Comparison of ENCODE assay signal across 22 mouse cellular contexts in the genomic region with DNA sequence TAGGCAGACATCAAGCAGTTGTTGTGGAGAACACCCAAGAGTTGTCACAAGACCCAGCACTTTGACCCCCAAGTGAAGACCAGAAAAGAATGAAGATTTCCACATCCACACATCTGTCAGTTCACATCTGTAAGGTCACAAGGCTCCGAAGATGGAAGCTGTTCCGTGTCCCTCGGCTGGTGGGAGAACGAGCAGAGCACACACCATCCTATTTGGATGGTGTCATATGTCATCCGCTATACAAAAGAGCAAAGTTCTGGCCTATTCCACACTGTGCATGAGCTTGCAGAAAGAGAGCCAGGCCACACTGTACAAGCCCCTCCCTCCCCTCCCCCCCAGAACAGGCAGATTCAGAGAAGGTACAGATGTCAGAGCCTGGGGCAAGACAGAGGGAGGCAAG. TPM values are rescaled to one million over a fixed set of nuclear protein-coding genes. Genes with fewer than 3 reads are reported as not detected.
DNase-seq lines count a peak whose midpoint lies in the region; ATAC-seq lines count a peak whose summit lies in the region.
"Had no signal": no experiment of that assay in that cellular context is flagged by ENCODE, and none has a peak within 500 bp of the region (broad histone marks: within the 10 kb centered on the region; RNA-seq: fewer than 3 reads in every experiment).

No protein-coding gene starts in this region.

- H3K9me3 ChIP-seq in intestine, embryonic 15.5 days, result no peaks in the 10 kb centered on the region
- no peaks in the 10 kb centered on the region for H3K9me3 ChIP-seq in intestine, embryonic 16.5 days (ENCODE audit: control insufficient read depth, low read length)
- no peaks in the 10 kb centered on the region for H3K9me3 ChIP-seq in embryonic facial prominence, embryonic 11.5 days (replicated peaks; ENCODE audit: control insufficient read depth, low read length)
- no peaks in the 10 kb centered on the region for H3K9me3 ChIP-seq in neural tube, embryonic 15.5 days (replicated peaks)
- H3K9me3 ChIP-seq: forebrain, embryonic 15.5 days; liver, embryonic 15.5 days; neural tube, embryonic 13.5 days had no signal

- peak; percentile 51; the same call in 1 of the 2 replicates for ATAC-seq in intestine, embryonic 15.5 days
- no peak for ATAC-seq in intestine, embryonic 16.5 days
- ATAC-seq in embryonic facial prominence, embryonic 11.5 days (replicated peaks; ENCODE audit: insufficient number of reproducible peaks, low FRiP score, low TSS enrichment, low read depth), result peak; percentile 82
- ATAC-seq in neural tube, embryonic 15.5 days (ENCODE audit: low FRiP score), result no peak
- ATAC-seq: forebrain, embryonic 15.5 days had no signal

- H3K4me3 ChIP-seq in intestine, embryonic 15.5 days (replicated peaks), result no peak overlapping the region
- H3K4me3 ChIP-seq in intestine, embryonic 16.5 days (ENCODE audit: low read length), result no peak overlapping the region
- H3K4me3 ChIP-seq in embryonic facial prominence, embryonic 11.5 days (ENCODE audit: low read depth, low read length), result no peak overlapping the region
- H3K4me3 ChIP-seq in neural tube, embryonic 15.5 days (replicated peaks), result no peak overlapping the region
- H3K4me3 ChIP-seq: forebrain, embryonic 15.5 days; gastrocnemius, adult 2 months; heart, adult 2 months; liver, embryonic 15.5 days; neural tube, embryonic 13.5 days had no signal

- no peaks in the 10 kb centered on the region for H3K27me3 ChIP-seq in intestine, embryonic 15.5 days (replicated peaks)
- no peaks in the 10 kb centered on the region for H3K27me3 ChIP-seq in intestine, embryonic 16.5 days (replicated peaks; ENCODE audit: control insufficient read depth, insufficient read depth, low read length)
- H3K27me3 ChIP-seq in embryonic facial prominence, embryonic 11.5 days (ENCODE audit: control insufficient read depth, insufficient read depth, low read length), result no peaks in the 10 kb centered on the region
- no peaks in the 10 kb centered on the region for H3K27me3 ChIP-seq in neural tube, embryonic 15.5 days (replicated peaks)
- H3K27me3 ChIP-seq: forebrain, embryonic 15.5 days; liver, embryonic 15.5 days; neural tube, embryonic 13.5 days had no signal

- intact Hi-C loops in heart, postnatal 25 days (cut with DNase I), result no loop called here

- H3K4me2 ChIP-seq in intestine, embryonic 15.5 days (replicated peaks), result no peak overlapping the region
- no peak overlapping the region for H3K4me2 ChIP-seq in intestine, embryonic 16.5 days (ENCODE audit: low read depth, low read length)
- no peak overlapping the region for H3K4me2 ChIP-seq in embryonic facial prominence, embryonic 11.5 days (ENCODE audit: low read depth, low read length)
- no peak overlapping the region for H3K4me2 ChIP-seq in neural tube, embryonic 15.5 days
- H3K4me2 ChIP-seq: forebrain, embryonic 15.5 days; liver, embryonic 15.5 days; neural tube, embryonic 13.5 days had no signal

- DNase-seq in NIH3T3 (ENCODE audit: low read depth), result peak; percentile 4
- peak; percentile 43 for DNase-seq in embryonic facial prominence, embryonic 11.5 days (ENCODE audit: low spot score)
- DNase-seq in lung, postnatal 10 days, result peak; percentile 33
- no peak for DNase-seq in neural tube, embryonic 10.5 days (ENCODE audit: extremely low spot score, low spot score)
- DNase-seq in heart, postnatal 25 days (ENCODE audit: low spot score), result no peak
- DNase-seq: cerebellum, adult 11 months; cerebellum, postnatal 25 days; gastrocnemius, adult 2 months; heart, adult 2 months; kidney, adult 11 months; kidney, postnatal 4 days; layer of hippocampus, postnatal 36 days had no signal

- H3K27ac ChIP-seq in intestine, embryonic 15.5 days, result no peak overlapping the region
- no peak overlapping the region for H3K27ac ChIP-seq in intestine, embryonic 16.5 days (ENCODE audit: low read length)
- H3K27ac ChIP-seq in embryonic facial prominence, embryonic 11.5 days (replicated peaks; ENCODE audit: low read depth, low read length), result no peak overlapping the region
- H3K27ac ChIP-seq in neural tube, embryonic 15.5 days (replicated peaks), result no peak overlapping the region
- H3K27ac ChIP-seq: forebrain, embryonic 15.5 days; gastrocnemius, adult 2 months; heart, adult 2 months had no signal

- WGBS in intestine, embryonic 15.5 days, result 38% methylated on average over 5 of the region's 5 CpGs
- 41% methylated on average over 5 of the region's 5 CpGs for WGBS in intestine, embryonic 16.5 days
- 34% methylated on average over 5 of the region's 5 CpGs for WGBS in embryonic facial prominence, embryonic 11.5 days
- 78% methylated on average over 5 of the region's 5 CpGs for WGBS in neural tube, embryonic 15.5 days

- no peaks in the 10 kb centered on the region for H3K36me3 ChIP-seq in intestine, embryonic 15.5 days
- H3K36me3 ChIP-seq in intestine, embryonic 16.5 days (ENCODE audit: control insufficient read depth, insufficient read depth, low read length), result no peaks in the 10 kb centered on the region
- H3K36me3 ChIP-seq in embryonic facial prominence, embryonic 11.5 days (replicated peaks; ENCODE audit: control insufficient read depth, insufficient read depth, low read depth, low read length), result no peaks in the 10 kb centered on the region
- H3K36me3 ChIP-seq in neural tube, embryonic 15.5 days, result no peaks in the 10 kb centered on the region
- H3K36me3 ChIP-seq: forebrain, embryonic 15.5 days; liver, embryonic 15.5 days; neural tube, embryonic 13.5 days had no signal

- no peaks in the 10 kb centered on the region for H3K4me1 ChIP-seq in intestine, embryonic 15.5 days (replicated peaks)
- H3K4me1 ChIP-seq in intestine, embryonic 16.5 days (ENCODE audit: control insufficient read depth, insufficient read depth, low read length), result no peaks in the 10 kb centered on the region; the same call in 1 of the 2 replicates
- no peaks in the 10 kb centered on the region for H3K4me1 ChIP-seq in embryonic facial prominence, embryonic 11.5 days (ENCODE audit: control insufficient read depth, insufficient read depth, low read length)
- peaks cover 18% of the 10 kb centered on the region for H3K4me1 ChIP-seq in neural tube, embryonic 15.5 days
- H3K4me1 ChIP-seq: forebrain, embryonic 15.5 days had no signal

- no peak overlapping the region for H3K9ac ChIP-seq in intestine, embryonic 15.5 days
- H3K9ac ChIP-seq in intestine, embryonic 16.5 days (ENCODE audit: low read depth, low read length), result no peak overlapping the region
- H3K9ac ChIP-seq in embryonic facial prominence, embryonic 11.5 days (replicated peaks; ENCODE audit: low read length), result no peak overlapping the region
- no peak overlapping the region for H3K9ac ChIP-seq in neural tube, embryonic 15.5 days (replicated peaks)
- H3K9ac ChIP-seq: forebrain, embryonic 15.5 days; liver, embryonic 15.5 days; neural tube, embryonic 13.5 days had no signal

RNA-seq across cellular contexts. Expression of a gene that starts 4.4 kb away (rescaled TPM):
- 0.40 and 1.3 TPM in 2 replicates for polyA plus RNA-seq in intestine, embryonic 15.5 days (2015; fragmentation: Nextera tagmentation; extraction: Ambion mirVana)
- 0.42 and 1.0 TPM in 2 replicates for polyA plus RNA-seq in intestine, embryonic 16.5 days (2015; fragmentation: Nextera tagmentation; extraction: Ambion mirVana)
- polyA plus RNA-seq in embryonic facial prominence, embryonic 11.5 days (2014; fragmentation: Nextera tagmentation; extraction: Ambion mirVana), result 0.52 TPM in 1 of 2 replicates, not detected in the other
- not detected for total RNA-seq in heart, postnatal 25 days (2021)
- 0.52 TPM in 1 of 2 replicates, not detected in the other for polyA plus RNA-seq in neural tube, embryonic 15.5 days (2015; fragmentation: Nextera tagmentation; extraction: Ambion mirVana)
- total RNA-seq: adrenal gland, adult 18-20 months; ES-E14; gastrocnemius, adult 2 months; heart, adult 2 months; layer of hippocampus, postnatal 36 days; left cerebral cortex, postnatal 36 days had no signal
- polyA plus RNA-seq: heart, adult 2 months; heart, postnatal 0 days had no signal

Comparison
In these comparisons a context has a peak if more than half of its experiments do, and no peak if none do; other contexts are left out.
1. ATAC-seq: peak in intestine, embryonic 15.5 days (single experiment) and embryonic facial prominence, embryonic 11.5 days (single experiment); none in intestine, embryonic 16.5 days (single experiment) and neural tube, embryonic 15.5 days (single experiment).
2. DNase-seq: peak in NIH3T3 (single experiment), embryonic facial prominence, embryonic 11.5 days (single experiment) and lung, postnatal 10 days (single experiment); none in neural tube, embryonic 10.5 days (single experiment) and heart, postnatal 25 days (single experiment).